Mouse (Mus musculus) liver, embryonic 13.5 days (tissue): Measurements from ENCODE around the gene Atxn3. TPM values are rescaled to one million over a fixed set of nuclear protein-coding genes. Genes with fewer than 3 reads are reported as not detected.

Experiments used
- ATAC-seq: fragments of 200-750 bp; cut with Nextera tagmentation; 2 replicates; pipeline ENCODE4 v1.8.0; 2017; ENCODE audit warnings: low read depth, mild to moderate bottlenecking, moderate number of reproducible peaks, moderate library complexity
- DNase-seq: peaks from one replicate; pipeline ENCODE4 v3.0.0; 2022
- H3K27ac ChIP-seq: fragments of 300-500 bp; sonication (generic); 2 replicates; pipeline ENCODE4 v1.5.1; 2015; ENCODE audit warnings: moderate library complexity, mild to moderate bottlenecking, inconsistent platforms
- H3K27me3 ChIP-seq: fragments of 300-500 bp; sonication (generic); 2 replicates; pipeline ENCODE4 v1.6.1; 2015; ENCODE audit warnings: mild to moderate bottlenecking, inconsistent platforms
- H3K36me3 ChIP-seq: fragments of 300-500 bp; sonication (generic); 2 replicates; pipeline ENCODE4 v1.6.1; 2015; ENCODE audit warnings: mild to moderate bottlenecking, inconsistent platforms
- H3K4me1 ChIP-seq: fragments of 300-500 bp; sonication (generic); replicated peaks from 2 replicates; pipeline ENCODE4 v1.6.1; 2015; ENCODE audit warnings: inconsistent platforms
- H3K4me2 ChIP-seq: fragments of 300-500 bp; sonication (generic); 2 replicates; pipeline ENCODE4 v1.6.1; 2015; ENCODE audit warnings: inconsistent platforms, mild to moderate bottlenecking, moderate library complexity
- H3K4me3 ChIP-seq: fragments of 300-500 bp; sonication (generic); replicated peaks from 2 replicates; pipeline ENCODE4 v1.5.1; 2015; ENCODE audit warnings: mild to moderate bottlenecking, inconsistent platforms
- H3K9ac ChIP-seq: fragments of 300-500 bp; sonication (generic); 2 replicates; pipeline ENCODE4 v1.6.1; 2015; ENCODE audit warnings: mild to moderate bottlenecking, inconsistent platforms
- H3K9me3 ChIP-seq: fragments of 300-500 bp; sonication (generic); replicated peaks from 2 replicates; pipeline ENCODE4 v1.6.1; 2016; ENCODE audit warnings: inconsistent platforms
- WGBS: fragments of 180-500 bp; shearing (Covaris S2); methylation state at CpG from one replicate; pipeline ENCODE4 v1.1.7; 2015; ENCODE audit not compliant: insufficient replicate concordance; 5-methylcytosine and 5-hydroxymethylcytosine counted together
- polyA plus RNA-seq: library from polyadenylated mRNA; unstranded; fragments of >200 nt; fragmentation: Nextera tagmentation; extraction: Ambion mirVana; gene quantifications from 2 replicates; pipeline ENCODE4 v1.2.1, GENCODE M21; 2015

The Atxn3 gene
- 10.5 and 16.8 TPM in 2 replicates for polyA plus RNA-seq

DNA sequence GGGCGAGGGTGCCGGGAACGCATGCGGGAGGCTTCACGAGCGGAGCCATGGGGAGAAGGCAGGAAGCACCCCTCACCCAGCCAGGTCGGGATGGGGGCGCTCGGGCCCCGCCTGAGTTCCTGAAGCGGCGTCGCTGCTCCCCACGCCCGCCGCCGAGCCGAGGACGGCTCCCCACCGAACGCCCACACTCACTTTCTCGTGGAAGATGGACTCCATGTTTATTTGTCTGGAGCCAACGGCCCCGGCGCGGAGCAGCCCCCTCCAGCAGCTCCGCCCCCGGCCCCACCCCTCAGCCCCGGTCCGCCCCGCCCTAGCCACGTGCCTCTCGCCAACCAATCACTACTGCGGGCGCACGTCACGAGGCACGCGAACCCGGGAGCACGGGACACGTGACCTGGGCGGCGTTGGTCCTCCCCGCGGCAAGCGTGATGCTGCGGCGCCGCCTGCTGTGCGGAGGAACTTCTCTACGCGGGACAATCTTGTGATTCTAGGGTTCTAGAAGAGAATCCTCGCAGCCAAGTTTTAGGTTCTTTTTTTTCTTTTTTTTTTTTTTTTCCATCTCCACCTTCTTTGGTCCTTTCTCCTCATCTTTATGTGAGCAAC is at the start of gene Atxn3:
TSS of gene Atxn3 (minus strand) at position 305 of the 603 bp plus-strand sequence.
- Histone ChIP-seq H3K4me3 (peak within 1 kb of the TSS; percentile 94), H3K9ac (peak within 1 kb of the TSS; percentile 91), H3K27me3 (no peaks in the 10 kb centered on the region), H3K4me2 (peak within 1 kb of the TSS; percentile 82), H3K4me1 (peaks cover 26% of the 10 kb centered on the region), H3K36me3 (no peaks in the 10 kb centered on the region), H3K27ac (peak within 1 kb of the TSS; percentile 82), H3K9me3 (no peaks in the 10 kb centered on the region)
- under 1% methylated on average over 53 of the region's 54 CpGs for WGBS
- peak; percentile 92 for DNase-seq
- peak; percentile 96 for ATAC-seq

DNA sequence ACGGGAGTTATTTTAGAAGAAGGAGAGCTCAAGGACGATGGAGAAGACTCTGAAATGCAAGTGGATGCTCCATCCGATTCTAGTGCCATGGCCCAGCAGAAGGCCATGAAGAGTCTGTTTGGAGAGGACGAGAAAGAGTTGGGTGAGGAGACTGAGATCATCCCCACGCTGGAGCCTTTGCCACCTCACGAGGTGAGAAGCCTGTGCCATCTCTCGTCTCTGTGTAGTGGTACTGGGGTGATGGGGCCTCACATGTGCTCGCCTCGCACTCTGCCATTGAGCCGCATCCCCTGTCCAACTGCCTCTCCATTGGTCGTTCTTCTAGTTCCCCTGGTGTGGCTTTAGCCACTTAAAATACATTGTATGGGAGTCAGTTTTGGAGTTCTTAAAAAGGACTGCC is 42.7 kb upstream of the Atxn3 start:
- Histone ChIP-seq H3K4me2 (no peak overlapping the region), H3K27me3 (no peaks in the 10 kb centered on the region), H3K9me3 (no peaks in the 10 kb centered on the region), H3K9ac (no peak overlapping the region), H3K36me3 (peaks cover 89% of the 10 kb centered on the region), H3K27ac (no peak overlapping the region), H3K4me3 (no peak overlapping the region), H3K4me1 (no peaks in the 10 kb centered on the region)
- ATAC-seq = no peak
- no peak for DNase-seq
- WGBS = 85% methylated on average over 11 of the region's 11 CpGs

DNA sequence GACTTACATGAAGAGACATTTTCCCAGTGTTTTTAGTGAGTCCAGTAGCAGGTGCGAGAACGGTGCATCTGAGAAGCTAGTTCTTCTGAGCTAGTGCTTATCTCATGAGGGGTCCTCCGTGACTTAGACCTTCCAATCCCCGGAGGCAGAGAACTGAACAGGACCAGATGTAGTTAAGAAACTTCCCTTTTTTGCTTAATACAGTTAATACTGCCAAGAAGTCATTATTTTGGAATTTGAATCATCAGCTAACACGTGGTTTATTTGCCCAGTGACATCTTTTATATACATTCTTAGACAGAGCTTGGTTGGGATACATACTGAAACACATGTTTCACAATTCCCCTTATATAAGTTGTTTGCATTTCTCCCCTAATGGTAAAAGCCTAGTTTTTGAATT is 40.9 kb upstream of the Atxn3 start:
- Histone ChIP-seq H3K4me2 (no peak overlapping the region), H3K9ac (no peak overlapping the region), H3K36me3 (peaks cover 84% of the 10 kb centered on the region), H3K9me3 (no peaks in the 10 kb centered on the region), H3K27ac (no peak overlapping the region), H3K27me3 (no peaks in the 10 kb centered on the region), H3K4me1 (no peaks in the 10 kb centered on the region), H3K4me3 (no peak overlapping the region)
- 79% methylated on average over 5 of the region's 5 CpGs for WGBS
- no peak for ATAC-seq
- DNase-seq = no peak

DNA sequence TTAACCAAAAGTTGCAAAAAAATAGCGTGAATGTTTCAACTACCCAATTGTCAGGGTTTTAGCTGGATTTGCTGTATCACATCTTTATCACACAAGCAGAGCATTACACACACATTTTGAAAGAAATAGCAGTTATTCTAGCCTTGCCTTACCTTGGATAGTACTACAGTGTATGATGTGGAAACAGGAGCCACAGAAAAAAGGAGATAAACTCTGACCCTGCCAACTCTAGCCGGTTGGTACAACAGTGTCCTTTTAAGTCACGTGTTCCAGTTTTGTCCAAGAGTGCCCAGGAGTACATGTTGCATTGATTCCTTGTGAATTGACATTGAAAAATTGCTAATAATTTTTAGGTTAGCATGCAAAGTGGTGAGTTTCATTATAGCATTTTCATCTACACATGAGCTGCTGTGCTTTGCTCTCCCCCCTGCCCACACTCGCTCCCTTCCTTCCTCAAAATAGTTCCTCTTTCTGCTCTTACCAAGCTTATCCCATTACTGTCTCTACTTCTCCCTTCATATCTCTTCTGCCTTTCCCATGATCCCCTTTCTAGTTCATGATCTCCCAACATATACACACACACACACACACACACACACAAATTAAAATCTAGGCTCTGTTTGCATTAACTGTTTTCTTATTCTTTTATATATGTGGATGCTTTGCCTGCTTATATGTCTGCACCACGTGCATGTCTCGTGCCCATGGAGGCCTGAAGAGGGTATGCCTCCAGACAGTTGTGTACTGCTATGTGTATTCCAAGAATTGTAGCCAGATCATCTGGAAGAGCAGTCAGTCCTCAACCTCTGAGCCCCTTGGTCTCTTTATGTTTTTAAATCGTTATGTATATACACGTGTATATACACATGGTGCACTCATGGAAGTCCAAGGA is 36.8 kb upstream of the Atxn3 start:
- DNase-seq (no peak), ATAC-seq (no peak)
- Histone ChIP-seq H3K9me3 (no peaks in the 10 kb centered on the region), H3K36me3 (peaks cover 82% of the 10 kb centered on the region), H3K4me2 (no peak overlapping the region), H3K27me3 (no peaks in the 10 kb centered on the region), H3K9ac (no peak overlapping the region), H3K4me1 (no peaks in the 10 kb centered on the region), H3K4me3 (no peak overlapping the region), H3K27ac (no peak overlapping the region)
- 67% methylated on average over 8 of the region's 8 CpGs for WGBS

DNA sequence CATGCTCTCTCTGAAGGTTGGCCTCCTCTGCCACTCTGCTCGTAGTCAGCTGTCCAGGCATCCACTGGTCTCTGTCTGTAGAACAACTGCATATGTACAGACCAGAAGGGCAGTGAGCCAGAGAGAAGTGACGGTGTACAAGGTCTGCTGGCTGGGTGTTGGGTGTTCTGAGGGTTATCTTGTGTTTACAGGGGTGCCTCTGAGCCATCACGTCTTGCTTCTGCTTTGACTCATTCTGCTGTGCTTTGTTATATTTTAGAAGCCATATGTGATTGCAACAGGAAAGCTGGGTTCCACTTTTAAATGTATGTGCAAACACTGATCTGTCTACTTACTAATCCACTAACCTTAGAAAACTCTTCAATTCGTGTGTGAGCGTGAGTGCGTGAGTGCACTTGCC is 29.6 kb upstream of the Atxn3 start:
- Histone ChIP-seq H3K4me3 (no peak overlapping the region), H3K27me3 (no peaks in the 10 kb centered on the region), H3K36me3 (peaks cover 89% of the 10 kb centered on the region), H3K27ac (no peak overlapping the region), H3K4me1 (no peaks in the 10 kb centered on the region), H3K9ac (no peak overlapping the region), H3K9me3 (no peaks in the 10 kb centered on the region), H3K4me2 (no peak overlapping the region)
- 74% methylated on average over 6 of the region's 6 CpGs for WGBS
- ATAC-seq (no peak), DNase-seq (no peak)

DNA sequence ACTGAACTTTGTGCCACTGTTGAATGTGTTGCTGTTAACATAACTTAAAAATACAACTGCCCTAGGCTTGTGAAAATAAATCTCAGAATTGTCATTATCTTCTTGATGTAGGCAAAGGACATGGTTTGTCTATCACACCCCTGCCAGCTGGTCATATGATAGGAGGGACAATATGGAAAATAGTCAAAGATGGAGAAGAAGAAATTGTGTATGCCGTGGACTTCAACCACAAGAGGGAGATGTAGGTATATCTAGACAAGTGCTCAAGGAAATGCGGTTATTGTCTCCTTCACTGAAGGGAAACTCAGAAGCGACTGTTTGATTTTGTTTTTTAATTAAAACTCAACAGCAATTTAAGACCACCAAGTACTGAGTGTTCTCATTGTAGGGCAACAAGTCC is 27.1 kb upstream of the Atxn3 start:
- no peak for ATAC-seq
- 53% methylated on average over 3 of the region's 3 CpGs for WGBS
- no peak overlapping the region for H3K4me3 ChIP-seq
- no peak overlapping the region for H3K9ac ChIP-seq
- H3K9me3 ChIP-seq = no peaks in the 10 kb centered on the region
- no peak for DNase-seq
- peaks cover 16% of the 10 kb centered on the region for H3K4me1 ChIP-seq
- no peak overlapping the region for H3K27ac ChIP-seq
- no peak overlapping the region for H3K4me2 ChIP-seq
- no peaks in the 10 kb centered on the region for H3K27me3 ChIP-seq
- H3K36me3 ChIP-seq = peaks cover 77% of the 10 kb centered on the region

DNA sequence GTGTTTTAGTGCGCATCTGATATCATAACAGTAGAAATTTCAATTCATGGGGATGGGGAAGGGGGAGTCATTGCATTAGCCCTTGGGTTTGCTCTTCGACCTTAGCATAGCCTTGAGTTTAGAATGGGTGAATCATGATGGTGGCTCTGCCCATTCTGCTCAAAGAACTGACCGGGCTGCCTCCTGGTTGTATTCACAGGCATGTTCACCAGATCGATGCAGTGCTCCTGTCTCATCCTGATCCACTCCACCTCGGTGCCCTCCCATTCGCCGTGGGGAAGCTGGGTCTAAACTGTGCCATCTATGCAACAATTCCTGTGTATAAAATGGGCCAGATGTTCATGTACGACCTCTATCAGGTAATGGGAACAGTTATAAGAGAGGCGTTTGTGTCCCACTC is 24.9 kb upstream of the Atxn3 start:
- Histone ChIP-seq H3K9me3 (no peaks in the 10 kb centered on the region), H3K27me3 (no peaks in the 10 kb centered on the region), H3K36me3 (peaks cover 57% of the 10 kb centered on the region), H3K4me2 (no peak overlapping the region), H3K9ac (no peak overlapping the region), H3K4me1 (peaks cover 37% of the 10 kb centered on the region), H3K27ac (no peak overlapping the region), H3K4me3 (no peak overlapping the region)
- 87% methylated on average over 9 of the region's 9 CpGs for WGBS
- ATAC-seq (no peak), DNase-seq (no peak)

DNA sequence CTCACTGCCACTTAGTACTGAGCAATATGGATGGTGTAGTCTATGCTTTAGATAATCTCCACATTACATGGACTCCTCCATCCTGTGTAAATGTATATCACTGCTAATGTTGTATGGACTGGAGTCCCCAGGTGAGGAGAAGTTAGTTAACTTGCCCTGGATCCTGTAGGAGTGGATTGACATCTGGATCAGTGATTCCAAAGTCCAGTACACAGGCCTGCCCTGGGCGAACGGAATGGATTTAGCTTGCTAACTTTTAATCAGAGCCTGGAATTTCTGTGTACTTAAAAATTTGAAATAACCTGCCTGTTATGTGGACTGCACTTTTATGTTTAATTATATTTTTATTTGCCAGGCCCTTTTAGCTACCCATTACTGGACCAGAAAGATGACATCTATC is 23.5 kb upstream of the Atxn3 start:
- no peaks in the 10 kb centered on the region for H3K27me3 ChIP-seq
- H3K9me3 ChIP-seq = no peaks in the 10 kb centered on the region
- peaks cover 51% of the 10 kb centered on the region for H3K4me1 ChIP-seq
- ATAC-seq (no peak), DNase-seq (no peak)
- H3K27ac ChIP-seq = no peak overlapping the region
- H3K4me2 ChIP-seq = no peak overlapping the region
- H3K36me3 ChIP-seq = peaks cover 46% of the 10 kb centered on the region
- WGBS = 72% methylated on average over 2 of the region's 2 CpGs
- H3K4me3 ChIP-seq = no peak overlapping the region
- H3K9ac ChIP-seq = no peak overlapping the region

DNA sequence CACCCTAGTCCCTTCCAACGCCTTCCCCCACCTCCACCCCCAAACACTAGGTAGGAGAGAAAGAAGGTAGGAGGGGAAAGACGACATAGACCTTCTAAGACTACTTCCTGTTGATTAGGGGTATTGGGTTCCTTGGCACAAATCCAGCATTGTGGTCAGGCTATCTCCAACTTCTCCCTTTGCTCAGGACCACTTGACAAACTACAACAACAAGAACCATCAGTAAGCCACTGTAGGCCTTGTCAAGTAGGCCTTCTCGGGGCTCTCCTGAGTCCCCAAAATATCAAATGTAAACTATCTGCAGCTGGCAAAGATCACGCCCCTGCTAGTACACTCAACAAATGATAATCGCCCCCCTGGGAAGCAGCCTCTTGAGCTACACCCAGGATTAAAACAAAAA is 22.2 kb upstream of the Atxn3 start:
- Histone ChIP-seq H3K9me3 (no peaks in the 10 kb centered on the region), H3K4me1 (peaks cover 52% of the 10 kb centered on the region), H3K36me3 (peaks cover 38% of the 10 kb centered on the region), H3K4me3 (0 out of 2 replicates have a peak overlapping the region, but pooled peaks have one; percentile 1), H3K4me2 (peak overlapping the region; percentile 32), H3K27ac (peak overlapping the region; percentile 83), H3K27me3 (no peaks in the 10 kb centered on the region), H3K9ac (peak overlapping the region; percentile 58)
- DNase-seq (no peak), ATAC-seq (no peak)
- 10% methylated on average over 5 of the region's 5 CpGs for WGBS

DNA sequence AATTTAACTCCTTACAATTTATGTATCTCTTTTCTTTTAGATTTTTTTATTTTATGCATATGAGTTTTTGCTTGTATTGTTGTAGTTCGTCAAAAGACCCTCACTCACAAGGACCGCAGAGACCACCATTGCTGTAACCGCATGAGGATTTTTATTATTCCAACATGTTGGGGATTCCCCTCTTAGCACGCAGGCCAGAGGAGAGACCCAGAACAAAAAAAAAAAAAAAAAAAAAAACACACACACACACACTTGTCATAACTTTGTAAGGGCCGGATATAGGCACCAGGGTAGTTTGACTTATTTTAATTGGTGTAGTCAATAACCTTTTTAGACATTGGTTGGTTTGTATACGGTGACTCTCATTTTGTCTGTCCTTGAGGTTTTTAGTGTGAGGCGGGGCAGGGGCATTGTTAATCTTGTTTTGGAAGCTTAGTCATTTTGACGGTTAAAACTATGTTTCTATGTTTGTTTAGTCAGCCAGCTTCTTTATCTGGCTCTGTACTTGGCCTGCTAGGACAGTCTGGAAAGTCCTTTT is 21.2 kb upstream of the Atxn3 start:
- peaks cover 59% of the 10 kb centered on the region for H3K4me1 ChIP-seq
- ATAC-seq (no peak), DNase-seq (peak; percentile 19)
- WGBS = 34% methylated on average over 8 of the region's 8 CpGs
- peaks cover 28% of the 10 kb centered on the region for H3K36me3 ChIP-seq
- H3K4me2 ChIP-seq = peak overlapping the region; percentile 32
- H3K4me3 ChIP-seq = no peak overlapping the region
- peak overlapping the region; percentile 83 for H3K27ac ChIP-seq
- peak overlapping the region; percentile 58; the same call in 1 of the 2 replicates for H3K9ac ChIP-seq
- H3K27me3 ChIP-seq = no peaks in the 10 kb centered on the region
- no peaks in the 10 kb centered on the region for H3K9me3 ChIP-seq

DNA sequence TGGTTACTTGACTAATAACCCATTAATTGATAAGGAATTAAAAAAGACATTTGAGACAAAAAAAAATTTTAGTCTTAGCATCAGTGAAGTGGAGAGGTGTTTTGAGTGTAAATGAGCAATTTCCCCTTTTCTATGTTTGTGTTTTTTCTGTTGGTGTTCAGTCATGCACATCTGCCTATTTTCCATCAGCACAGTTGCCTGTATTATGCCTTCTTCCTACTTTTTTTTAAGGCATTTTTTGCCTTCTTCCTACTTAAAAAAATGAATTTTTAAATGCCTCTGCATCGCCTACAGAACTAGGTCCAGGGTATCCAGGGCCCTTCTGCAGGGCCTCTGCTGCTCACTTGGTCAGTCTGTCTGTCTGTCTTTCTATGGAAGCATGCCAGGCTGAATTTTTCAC is 20.5 kb upstream of the Atxn3 start:
- Histone ChIP-seq H3K4me1 (peaks cover 66% of the 10 kb centered on the region), H3K4me2 (peak overlapping the region; percentile 88), H3K27ac (peak overlapping the region; percentile 89), H3K9ac (peak overlapping the region; percentile 96; the same call in 1 of the 2 replicates), H3K4me3 (peak overlapping the region; percentile 93; the same call in 1 of the 2 replicates), H3K27me3 (no peaks in the 10 kb centered on the region), H3K36me3 (peaks cover 23% of the 10 kb centered on the region), H3K9me3 (no peaks in the 10 kb centered on the region)
- WGBS = 75% methylated on average over 1 of the region's 1 CpGs
- no peak for ATAC-seq
- no peak for DNase-seq
